Mouse (Mus musculus) Muller cell, postnatal 12 days (primary cell): ENCODE results near the gene Slc30a3.
"Not testable (repeated sequence)": the region's sequence is repeated elsewhere in the genome, so short reads cannot be mapped to it uniquely, and the experiment has no call there.

Source experiments
- DNase-seq: peaks from one replicate; pipeline ENCODE4 v3.0.0-alpha.2; 2015; ENCODE audit errors: inconsistent ontology term

The Slc30a3 gene

GRCm38 (mm10) chr5:31048763-31049641, 59.0 kb downstream of the Slc30a3 start, which contains the start of gene Slc5a6:
TSS of gene Slc5a6 (minus strand) at chr5:31048924.
- peak; percentile 60 for DNase-seq

- DNase-seq: peak; percentile 99
These were observed 59.9 kb downstream of the Slc30a3 start, which contains the start of gene Atraid for GRCm38 (mm10) chr5:31047848-31048762. TSS of gene Atraid (plus strand) at chr5:31048312.

GRCm38 (mm10) chr5:31047074-31047473, 61.0 kb downstream of the Slc30a3 start:
- no peak for DNase-seq

- no peak for DNase-seq
These were observed 61.6 kb downstream of the Slc30a3 start for GRCm38 (mm10) chr5:31046416-31046815.

- DNase-seq: no peak
These were observed 69.7 kb downstream of the Slc30a3 start for GRCm38 (mm10) chr5:31038171-31038845.

DNA sequence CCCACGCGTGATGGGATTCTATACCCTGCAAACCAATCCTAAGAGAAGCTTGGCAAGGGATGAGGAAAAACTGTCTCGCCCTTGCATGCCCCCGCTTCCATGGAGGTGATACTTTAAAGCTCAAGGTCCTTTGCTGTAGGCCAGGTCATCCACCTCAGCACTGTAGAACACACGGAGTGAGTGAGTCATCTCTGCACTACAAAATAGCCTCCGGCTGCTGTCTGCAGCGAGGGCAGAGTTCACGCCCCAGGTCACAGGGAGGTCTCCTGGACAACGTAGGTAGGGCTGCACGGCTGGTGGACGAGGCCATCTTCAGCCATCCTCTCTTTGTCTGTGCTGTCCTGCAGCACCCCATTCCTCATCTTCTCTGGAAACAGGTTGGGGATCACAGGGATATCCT, 71.5 kb downstream of the Slc30a3 start:
- DNase-seq: not testable (repeated sequence)
